Comparison of ENCODE assay signal across 16 mouse cellular contexts in genomic region chr10:120238241-120238640, GRCm38 (mm10).
"Had no signal": no experiment of that assay in that cellular context is flagged by ENCODE, and none has a peak within 500 bp of the region (broad histone marks: within the 10 kb centered on the region; RNA-seq: fewer than 3 reads in every experiment).

No protein-coding gene starts in this region.

- H3K4me2 ChIP-seq: neural tube, embryonic 13.5 days; neural tube, embryonic 15.5 days; stomach, embryonic 15.5 days had no signal

- H3K4me1 ChIP-seq: neural tube, embryonic 13.5 days; neural tube, embryonic 15.5 days; stomach, embryonic 15.5 days had no signal

- H3K27me3 ChIP-seq: neural tube, embryonic 13.5 days; stomach, embryonic 15.5 days had no signal

- H3K9ac ChIP-seq: neural tube, embryonic 13.5 days; neural tube, embryonic 15.5 days; stomach, embryonic 15.5 days had no signal

- H3K27ac ChIP-seq: neural tube, embryonic 13.5 days; neural tube, embryonic 15.5 days; stomach, embryonic 15.5 days; stomach, postnatal 0 days had no signal

- DNase-seq: retina, postnatal 1 day; right cerebral cortex, adult 18-20 months; right cerebral cortex, postnatal 14 days; right cerebral cortex, postnatal 25 days; right cerebral cortex, postnatal 4 days; spleen, adult 18-20 months; thymus, adult 18-20 months; thymus, adult 2 months; thymus, postnatal 14 days; thymus, postnatal 25 days; thymus, postnatal 36 days; thymus, postnatal 4 days had no signal

- H3K4me3 ChIP-seq: neural tube, embryonic 13.5 days; neural tube, embryonic 15.5 days; stomach, embryonic 15.5 days had no signal

- H3K9me3 ChIP-seq: neural tube, embryonic 13.5 days; neural tube, embryonic 15.5 days; stomach, embryonic 15.5 days had no signal

- H3K36me3 ChIP-seq: neural tube, embryonic 13.5 days; neural tube, embryonic 15.5 days; stomach, embryonic 15.5 days had no signal
